Mouse (Mus musculus): ENCODE results near the gene Hivep3. TPM values are rescaled to one million over a fixed set of nuclear protein-coding genes. Genes with fewer than 3 reads are reported as not detected.

Hivep3 gene
- polyA plus RNA-seq, 1 experiment from 2014 or later, result 16.5 TPM

- Histone ChIP-seq H3K9ac (no peak overlapping the region), H3K4me1 (replicated peaks; ENCODE audit: control insufficient read depth, insufficient read depth, low read length) (no peaks in the 10 kb centered on the region), H3K27ac (no peak overlapping the region), H3K4me3 (replicated peaks; ENCODE audit: low read length) (no peak overlapping the region), H3K36me3 (replicated peaks; ENCODE audit: control insufficient read depth, insufficient read depth) (no peaks in the 10 kb centered on the region), H3K27me3 (ENCODE audit: control insufficient read depth, insufficient read depth, low read length) (no peaks in the 10 kb centered on the region), H3K9me3 (ENCODE audit: control insufficient read depth, low read length) (no peaks in the 10 kb centered on the region), H3K4me2 (replicated peaks) (no peak overlapping the region)
- WGBS, result 97% methylated on average over 1 of the region's 1 CpGs
- DNase-seq (ENCODE audit: low spot score) (no peak), ATAC-seq (ENCODE audit: low FRiP score) (no peak)
Measured at GRCm38 (mm10) chr4:120091997-120092783, 358.6 kb downstream of the Hivep3 start.

- Histone ChIP-seq H3K4me1 (replicated peaks; ENCODE audit: control insufficient read depth, insufficient read depth, low read length) (no peaks in the 10 kb centered on the region), H3K9me3 (ENCODE audit: control insufficient read depth, low read length) (peaks cover 21% of the 10 kb centered on the region), H3K4me2 (replicated peaks) (no peak overlapping the region), H3K4me3 (replicated peaks; ENCODE audit: low read length) (no peak overlapping the region), H3K9ac (no peak overlapping the region), H3K36me3 (replicated peaks; ENCODE audit: control insufficient read depth, insufficient read depth) (no peaks in the 10 kb centered on the region), H3K27ac (no peak overlapping the region), H3K27me3 (ENCODE audit: control insufficient read depth, insufficient read depth, low read length) (no peaks in the 10 kb centered on the region)
- no peak for ATAC-seq (ENCODE audit: low FRiP score)
- DNase-seq (ENCODE audit: low spot score), result no peak
- WGBS, result 89% methylated on average over 19 of the region's 19 CpGs
Measured at GRCm38 (mm10) chr4:120096935-120097334, 363.4 kb downstream of the Hivep3 start.

GRCm38 (mm10) chr4:120101186-120101585 lies 367.6 kb downstream of the Hivep3 start:
- Histone ChIP-seq H3K27ac (no peak overlapping the region), H3K36me3 (replicated peaks; ENCODE audit: control insufficient read depth, insufficient read depth) (no peaks in the 10 kb centered on the region), H3K4me1 (replicated peaks; ENCODE audit: control insufficient read depth, insufficient read depth, low read length) (no peaks in the 10 kb centered on the region), H3K4me3 (replicated peaks; ENCODE audit: low read length) (no peak overlapping the region), H3K9me3 (ENCODE audit: control insufficient read depth, low read length) (peaks cover 21% of the 10 kb centered on the region), H3K9ac (no peak overlapping the region), H3K27me3 (ENCODE audit: control insufficient read depth, insufficient read depth, low read length) (no peaks in the 10 kb centered on the region), H3K4me2 (replicated peaks) (no peak overlapping the region)
- DNase-seq (ENCODE audit: low spot score), result no peak
- no peak for ATAC-seq (ENCODE audit: low FRiP score)

- Histone ChIP-seq H3K4me2 (replicated peaks) (no peak overlapping the region), H3K9me3 (ENCODE audit: control insufficient read depth, low read length) (peaks cover 5% of the 10 kb centered on the region), H3K9ac (no peak overlapping the region), H3K4me3 (replicated peaks; ENCODE audit: low read length) (no peak overlapping the region), H3K27me3 (ENCODE audit: control insufficient read depth, insufficient read depth, low read length) (no peaks in the 10 kb centered on the region), H3K4me1 (replicated peaks; ENCODE audit: control insufficient read depth, insufficient read depth, low read length) (no peaks in the 10 kb centered on the region), H3K27ac (no peak overlapping the region), H3K36me3 (replicated peaks; ENCODE audit: control insufficient read depth, insufficient read depth) (no peaks in the 10 kb centered on the region)
- no peak for ATAC-seq (ENCODE audit: low FRiP score)
- DNase-seq (ENCODE audit: low spot score), result peak; percentile 72
- WGBS, result 54% methylated on average over 5 of the region's 5 CpGs
Measured at GRCm38 (mm10) chr4:120104599-120104998, 371.0 kb downstream of the Hivep3 start.

- Histone ChIP-seq H3K27me3 (ENCODE audit: control insufficient read depth, insufficient read depth, low read length) (no peaks in the 10 kb centered on the region), H3K36me3 (replicated peaks; ENCODE audit: control insufficient read depth, insufficient read depth) (no peaks in the 10 kb centered on the region), H3K4me3 (replicated peaks; ENCODE audit: low read length) (no peak overlapping the region), H3K4me1 (replicated peaks; ENCODE audit: control insufficient read depth, insufficient read depth, low read length) (no peaks in the 10 kb centered on the region), H3K9me3 (ENCODE audit: control insufficient read depth, low read length) (no peaks in the 10 kb centered on the region), H3K9ac (no peak overlapping the region), H3K27ac (no peak overlapping the region), H3K4me2 (replicated peaks) (no peak overlapping the region)
- ATAC-seq (ENCODE audit: low FRiP score) (no peak), DNase-seq (ENCODE audit: low spot score) (no peak)
- 91% methylated on average over 3 of the region's 3 CpGs for WGBS
Measured at GRCm38 (mm10) chr4:120106362-120106761, 372.8 kb downstream of the Hivep3 start.

- WGBS, result 86% methylated on average over 8 of the region's 8 CpGs
- no peaks in the 10 kb centered on the region for H3K4me1 ChIP-seq (replicated peaks; ENCODE audit: control insufficient read depth, insufficient read depth, low read length)
- no peaks in the 10 kb centered on the region for H3K36me3 ChIP-seq (replicated peaks; ENCODE audit: control insufficient read depth, insufficient read depth)
- no peak for ATAC-seq (ENCODE audit: low FRiP score)
- DNase-seq (ENCODE audit: low spot score), result no peak
- H3K4me2 ChIP-seq (replicated peaks), result no peak overlapping the region
- H3K4me3 ChIP-seq (replicated peaks; ENCODE audit: low read length), result no peak overlapping the region
- H3K9ac ChIP-seq, result no peak overlapping the region
- no peak overlapping the region for H3K27ac ChIP-seq
- no peaks in the 10 kb centered on the region for H3K27me3 ChIP-seq (ENCODE audit: control insufficient read depth, insufficient read depth, low read length)
- H3K9me3 ChIP-seq (ENCODE audit: control insufficient read depth, low read length), result no peaks in the 10 kb centered on the region
Measured at GRCm38 (mm10) chr4:120107787-120108186, 374.2 kb downstream of the Hivep3 start.

- Histone ChIP-seq H3K4me2 (replicated peaks) (no peak overlapping the region), H3K27ac (no peak overlapping the region), H3K36me3 (replicated peaks; ENCODE audit: control insufficient read depth, insufficient read depth) (no peaks in the 10 kb centered on the region), H3K27me3 (ENCODE audit: control insufficient read depth, insufficient read depth, low read length) (no peaks in the 10 kb centered on the region), H3K9ac (no peak overlapping the region), H3K9me3 (ENCODE audit: control insufficient read depth, low read length) (no peaks in the 10 kb centered on the region), H3K4me3 (replicated peaks; ENCODE audit: low read length) (no peak overlapping the region), H3K4me1 (replicated peaks; ENCODE audit: control insufficient read depth, insufficient read depth, low read length) (no peaks in the 10 kb centered on the region)
- ATAC-seq (ENCODE audit: low FRiP score) (no peak), DNase-seq (ENCODE audit: low spot score) (no peak)
- WGBS, result 76% methylated on average over 3 of the region's 3 CpGs
Measured at GRCm38 (mm10) chr4:120115516-120115915, 381.9 kb downstream of the Hivep3 start.

GRCm38 (mm10) chr4:120116312-120116711 lies 382.7 kb downstream of the Hivep3 start:
- WGBS, result 98% methylated on average over 1 of the region's 1 CpGs
- Histone ChIP-seq H3K9me3 (ENCODE audit: control insufficient read depth, low read length) (no peaks in the 10 kb centered on the region), H3K4me1 (replicated peaks; ENCODE audit: control insufficient read depth, insufficient read depth, low read length) (no peaks in the 10 kb centered on the region), H3K4me2 (replicated peaks) (no peak overlapping the region), H3K36me3 (replicated peaks; ENCODE audit: control insufficient read depth, insufficient read depth) (no peaks in the 10 kb centered on the region), H3K9ac (no peak overlapping the region), H3K4me3 (replicated peaks; ENCODE audit: low read length) (no peak overlapping the region), H3K27me3 (ENCODE audit: control insufficient read depth, insufficient read depth, low read length) (no peaks in the 10 kb centered on the region), H3K27ac (no peak overlapping the region)
- DNase-seq (ENCODE audit: low spot score), result no peak
- ATAC-seq (ENCODE audit: low FRiP score), result no peak

- DNase-seq (ENCODE audit: low spot score) (peak; percentile 58), ATAC-seq (ENCODE audit: low FRiP score) (0 out of 2 replicates have a peak, but pooled peaks have one; percentile 11)
- WGBS, result 35% methylated on average over 8 of the region's 8 CpGs
- no peak overlapping the region for H3K4me3 ChIP-seq (replicated peaks; ENCODE audit: low read length)
- no peak overlapping the region for H3K27ac ChIP-seq
- no peaks in the 10 kb centered on the region for H3K27me3 ChIP-seq (ENCODE audit: control insufficient read depth, insufficient read depth, low read length)
- H3K4me1 ChIP-seq (replicated peaks; ENCODE audit: control insufficient read depth, insufficient read depth, low read length), result no peaks in the 10 kb centered on the region
- no peaks in the 10 kb centered on the region for H3K9me3 ChIP-seq (ENCODE audit: control insufficient read depth, low read length)
- H3K36me3 ChIP-seq (replicated peaks; ENCODE audit: control insufficient read depth, insufficient read depth), result no peaks in the 10 kb centered on the region
- H3K9ac ChIP-seq, result no peak overlapping the region
- no peak overlapping the region for H3K4me2 ChIP-seq (replicated peaks)
Measured at GRCm38 (mm10) chr4:120120276-120120675, 386.7 kb downstream of the Hivep3 start.

GRCm38 (mm10) chr4:120124656-120125055 lies 391.1 kb downstream of the Hivep3 start:
- 83% methylated on average over 6 of the region's 6 CpGs for whole genome bisulfite sequencing
- H3K9ac ChIP-seq, result no peak overlapping the region
- no peak overlapping the region for H3K4me3 ChIP-seq (replicated peaks; ENCODE audit: low read length)
- ATAC-seq (ENCODE audit: low FRiP score) (no peak), DNase-seq (ENCODE audit: low spot score) (no peak)
- H3K27me3 ChIP-seq (ENCODE audit: control insufficient read depth, insufficient read depth, low read length), result no peaks in the 10 kb centered on the region
- H3K36me3 ChIP-seq (replicated peaks; ENCODE audit: control insufficient read depth, insufficient read depth), result no peaks in the 10 kb centered on the region
- no peaks in the 10 kb centered on the region for H3K4me1 ChIP-seq (replicated peaks; ENCODE audit: control insufficient read depth, insufficient read depth, low read length)
- no peaks in the 10 kb centered on the region for H3K9me3 ChIP-seq (ENCODE audit: control insufficient read depth, low read length)
- H3K4me2 ChIP-seq (replicated peaks), result no peak overlapping the region
- H3K27ac ChIP-seq, result no peak overlapping the region
